Mouse (Mus musculus): ENCODE measurements around the gene Tex45. TPM values are rescaled to one million over a fixed set of nuclear protein-coding genes. Genes with fewer than 3 reads are reported as not detected.

Tex45 gene
- polyA plus RNA-seq, 3 experiments from 2014 or later: not detected

GRCm38 (mm10) chr8:3492901-3493844 is 22.5 kb downstream of the Tex45 start, which contains the start of gene Zfp358:
TSS of gene Zfp358 (plus strand) at chr8:3493138.
- ATAC-seq: peak; percentile 71

- ATAC-seq: no peak
Measured at GRCm38 (mm10) chr8:3493845-3494208, 23.2 kb downstream of the Tex45 start.

- ATAC-seq: no peak
Measured at GRCm38 (mm10) chr8:3495578-3496427, 25.1 kb downstream of the Tex45 start.

GRCm38 (mm10) chr8:3496428-3496748 is 25.7 kb downstream of the Tex45 start:
- ATAC-seq: no peak

GRCm38 (mm10) chr8:3498583-3498982 is 27.9 kb downstream of the Tex45 start:
- no peak for ATAC-seq

GRCm38 (mm10) chr8:3499751-3500150 is 29.1 kb downstream of the Tex45 start:
- ATAC-seq: no peak

- ATAC-seq: peak; percentile 86
Measured at GRCm38 (mm10) chr8:3500235-3501090, 29.8 kb downstream of the Tex45 start, which contains the start of gene Mcoln1. TSS of gene Mcoln1 (plus strand) at chr8:3500457.

- no peak for ATAC-seq
Measured at GRCm38 (mm10) chr8:3502217-3502616, 31.6 kb downstream of the Tex45 start.

- ATAC-seq: no peak
Measured at GRCm38 (mm10) chr8:3507979-3508754, 37.5 kb downstream of the Tex45 start.

GRCm38 (mm10) chr8:3514681-3515247 is 44.1 kb downstream of the Tex45 start:
- no peak for ATAC-seq

- peak; percentile 72 for ATAC-seq
Measured at GRCm38 (mm10) chr8:3515260-3515671, 44.6 kb downstream of the Tex45 start, which contains the start of gene Pnpla6. TSS of gene Pnpla6 (plus strand) at chr8:3515384.

GRCm38 (mm10) chr8:3515771-3516417 is 45.2 kb downstream of the Tex45 start:
- ATAC-seq: peak; percentile 33

GRCm38 (mm10) chr8:3516450-3517116 is 45.9 kb downstream of the Tex45 start:
- ATAC-seq: peak; percentile 81

- no peak for ATAC-seq
Measured at GRCm38 (mm10) chr8:3517117-3517495, 46.4 kb downstream of the Tex45 start.

- no peak for ATAC-seq
Measured at GRCm38 (mm10) chr8:3522007-3522697, 51.5 kb downstream of the Tex45 start.

GRCm38 (mm10) chr8:3530816-3531215 is 60.2 kb downstream of the Tex45 start:
- ATAC-seq: no peak

- no peak for ATAC-seq
Measured at GRCm38 (mm10) chr8:3531936-3532335, 61.3 kb downstream of the Tex45 start.

GRCm38 (mm10) chr8:3536053-3536841 is 65.6 kb downstream of the Tex45 start:
- no peak for ATAC-seq
